Mouse (Mus musculus) layer of hippocampus, adult 18-20 months (tissue): ENCODE measurements around the gene Snrpd3. TPM values are rescaled to one million over a fixed set of nuclear protein-coding genes. Genes with fewer than 3 reads are reported as not detected.
A peak's percentile ranks its signal among the peaks of the same experiment; 100 is the strongest.
"Not testable (repeated sequence)": the region's sequence is repeated elsewhere in the genome, so short reads cannot be mapped to it uniquely, and the experiment has no call there.

Source experiments
- DNase-seq, 2 experiments: peaks; one replicate each; pipeline ENCODE4 v3.0.0; 2022; ENCODE audit warnings: low spot score in 2 of 2
- total RNA-seq, 2 experiments: library from RNA; stranded (reverse); gene quantifications; 2 replicates each; pipeline ENCODE4 v1.2.3; 2021

Snrpd3 gene
- total RNA-seq, 2 experiments from 2014 or later: 63.1 to 67.3 TPM

GRCm38 (mm10) chr10:75500345-75500744, 17.0 kb upstream of the Snrpd3 start:
- no peak for DNase-seq

GRCm38 (mm10) chr10:75501641-75502040, 15.7 kb upstream of the Snrpd3 start:
- DNase-seq: no peak

GRCm38 (mm10) chr10:75503692-75504091, 13.7 kb upstream of the Snrpd3 start:
- DNase-seq: no peak

GRCm38 (mm10) chr10:75504234-75505129, 12.9 kb upstream of the Snrpd3 start:
- DNase-seq: no peak

- DNase-seq: no peak
Measured at GRCm38 (mm10) chr10:75505130-75505495, 12.2 kb upstream of the Snrpd3 start.

GRCm38 (mm10) chr10:75505928-75506327, 11.4 kb upstream of the Snrpd3 start:
- not testable (repeated sequence) for DNase-seq

GRCm38 (mm10) chr10:75510446-75510845, 6.9 kb upstream of the Snrpd3 start:
- DNase-seq: no peak

- no peak for DNase-seq
Measured at GRCm38 (mm10) chr10:75511060-75511459, 6.3 kb upstream of the Snrpd3 start.

- no peak for DNase-seq
Measured at GRCm38 (mm10) chr10:75511897-75512296, 5.5 kb upstream of the Snrpd3 start.

- DNase-seq: no peak
Measured at GRCm38 (mm10) chr10:75512796-75513195, 4.6 kb upstream of the Snrpd3 start.

GRCm38 (mm10) chr10:75513306-75514067, 3.9 kb upstream of the Snrpd3 start:
- no peak for DNase-seq

- no peak for DNase-seq
Measured at GRCm38 (mm10) chr10:75514361-75514760, 3.0 kb upstream of the Snrpd3 start.

- no peak for DNase-seq
Measured at GRCm38 (mm10) chr10:75515216-75516037, 1.9 kb upstream of the Snrpd3 start.

GRCm38 (mm10) chr10:75516038-75516723, 1.2 kb upstream of the Snrpd3 start:
- no peak for DNase-seq

GRCm38 (mm10) chr10:75516724-75517072, 653 bp upstream of the Snrpd3 start:
- peak in 1 of 2 experiments; percentile 12 for DNase-seq

- DNase-seq: peak; percentile 97 to 98
Measured at GRCm38 (mm10) chr10:75517758-75518143, 400 bp downstream of the Snrpd3 start, which contains the start of gene Gucd1. Gene Gucd1 (minus strand): TSS chr10:75517972.

- no peak for DNase-seq
Measured at GRCm38 (mm10) chr10:75520581-75520980, 3.2 kb downstream of the Snrpd3 start.

- DNase-seq: no peak
Measured at GRCm38 (mm10) chr10:75521643-75522042, 4.3 kb downstream of the Snrpd3 start.

GRCm38 (mm10) chr10:75525450-75525849, 8.1 kb downstream of the Snrpd3 start:
- DNase-seq: not testable (repeated sequence)

GRCm38 (mm10) chr10:75530322-75530721, 13.0 kb downstream of the Snrpd3 start:
- DNase-seq: no peak
